Mouse (Mus musculus): ENCODE data around the gene Map3k21.

Map3k21 gene

GRCm38 (mm10) chr8:125971336-125971735 lies 61.1 kb downstream of the Map3k21 start:
- DNase-seq (ENCODE audit: low spot score): no peak

GRCm38 (mm10) chr8:125975981-125976380 lies 65.7 kb downstream of the Map3k21 start:
- DNase-seq (ENCODE audit: low spot score): no peak

- no peak for DNase-seq (ENCODE audit: low spot score)
Observed at GRCm38 (mm10) chr8:125980826-125981225, 70.6 kb downstream of the Map3k21 start.

GRCm38 (mm10) chr8:125983515-125983914 lies 73.3 kb downstream of the Map3k21 start:
- no peak for DNase-seq (ENCODE audit: low spot score)

GRCm38 (mm10) chr8:125984140-125984539 lies 73.9 kb downstream of the Map3k21 start:
- no peak for DNase-seq (ENCODE audit: low spot score)

GRCm38 (mm10) chr8:125985364-125985763 lies 75.1 kb downstream of the Map3k21 start:
- no peak for DNase-seq (ENCODE audit: low spot score)

- no peak for DNase-seq (ENCODE audit: low spot score)
Observed at GRCm38 (mm10) chr8:125986999-125987589, 76.8 kb downstream of the Map3k21 start.

GRCm38 (mm10) chr8:125987996-125988395 lies 77.7 kb downstream of the Map3k21 start:
- no peak for DNase-seq (ENCODE audit: low spot score)

- no peak for DNase-seq (ENCODE audit: low spot score)
Observed at GRCm38 (mm10) chr8:125993636-125994035, 83.4 kb downstream of the Map3k21 start.

GRCm38 (mm10) chr8:125995101-125995986 lies 85.1 kb downstream of the Map3k21 start, which contains the start of gene Kcnk1:
Kcnk1 (plus strand) TSS chr8:125995170.
- no peak for DNase-seq (ENCODE audit: low spot score)

- DNase-seq (ENCODE audit: low spot score): no peak
Observed at GRCm38 (mm10) chr8:125996031-125996839, 86.0 kb downstream of the Map3k21 start.

GRCm38 (mm10) chr8:125996980-125997379 lies 86.7 kb downstream of the Map3k21 start:
- no peak for DNase-seq (ENCODE audit: low spot score)
